Mouse (Mus musculus) lung, postnatal 36 days (tissue): ENCODE data around the gene U2surp.

Experiments
- DNase-seq: peaks from one replicate; pipeline ENCODE4 v3.0.0; 2022; ENCODE audit warnings: mixed read lengths

Gene U2surp

GRCm38 (mm10) chr9:95511472-95512330 lies at the start of gene U2surp:
Gene U2surp, minus strand, starts transcription at chr9:95511996.
- peak; percentile 98 for DNase-seq

DNA sequence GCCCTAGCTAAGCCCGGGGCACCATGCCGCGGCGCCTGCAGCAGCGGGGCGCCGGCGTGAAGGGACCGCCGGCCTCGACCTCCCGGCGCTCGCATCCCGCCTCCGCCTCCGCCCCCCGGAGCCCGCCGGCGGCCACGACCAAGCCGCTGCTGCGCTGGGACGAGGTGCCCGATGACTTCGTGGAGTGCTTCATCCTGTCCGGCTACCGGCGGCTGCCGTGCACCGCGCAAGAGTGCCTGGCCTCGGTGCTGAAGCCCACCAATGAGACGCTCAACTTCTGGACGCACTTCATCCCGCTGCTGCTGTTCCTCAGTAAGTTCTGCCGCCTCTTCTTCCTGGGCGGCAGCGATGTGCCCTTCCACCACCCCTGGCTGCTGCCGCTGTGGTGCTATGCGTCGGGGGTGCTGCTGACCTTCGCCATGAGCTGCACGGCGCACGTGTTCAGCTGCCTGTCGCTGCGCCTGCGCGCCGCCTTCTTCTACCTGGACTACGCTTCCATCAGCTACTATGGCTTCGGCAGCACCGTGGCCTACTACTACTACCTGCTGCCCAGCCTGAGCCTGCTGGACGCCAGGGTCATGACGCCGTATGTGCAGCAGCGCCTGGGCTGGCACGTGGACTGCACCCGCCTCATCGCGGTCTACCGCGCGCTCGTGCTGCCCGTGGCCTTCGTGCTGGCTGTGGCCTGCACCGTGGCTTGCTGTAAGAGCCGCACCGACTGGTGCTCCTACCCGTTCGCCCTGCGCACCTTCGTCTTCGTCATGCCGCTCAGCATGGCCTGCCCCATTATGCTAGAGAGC lies 48.3 kb upstream of the U2surp start:
- no peak for DNase-seq

GRCm38 (mm10) chr9:95559059-95559935 lies 47.5 kb upstream of the U2surp start, which contains the start of gene Paqr9:
Gene Paqr9, plus strand, starts transcription at chr9:95559657.
- DNase-seq, result no peak

DNA sequence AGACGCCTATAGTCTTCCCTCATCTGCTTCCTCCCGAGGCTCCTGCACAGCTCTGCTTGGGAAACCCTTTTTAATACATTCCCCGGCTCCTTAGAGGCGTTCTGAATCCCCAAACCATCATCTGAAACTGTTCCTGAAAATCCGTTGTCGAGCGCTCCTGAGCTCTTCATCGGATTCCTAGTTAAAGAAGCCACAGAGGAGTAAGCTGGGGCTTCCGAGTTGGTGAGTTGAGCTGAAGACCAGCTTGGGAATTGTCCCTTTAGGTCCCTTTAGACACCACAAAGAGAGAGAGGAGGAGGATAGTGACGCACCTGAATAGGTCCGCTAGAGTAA lies 46.9 kb upstream of the U2surp start:
- no peak for DNase-seq

GRCm38 (mm10) chr9:95557722-95558121 lies 45.9 kb upstream of the U2surp start:
- no peak for DNase-seq

DNA sequence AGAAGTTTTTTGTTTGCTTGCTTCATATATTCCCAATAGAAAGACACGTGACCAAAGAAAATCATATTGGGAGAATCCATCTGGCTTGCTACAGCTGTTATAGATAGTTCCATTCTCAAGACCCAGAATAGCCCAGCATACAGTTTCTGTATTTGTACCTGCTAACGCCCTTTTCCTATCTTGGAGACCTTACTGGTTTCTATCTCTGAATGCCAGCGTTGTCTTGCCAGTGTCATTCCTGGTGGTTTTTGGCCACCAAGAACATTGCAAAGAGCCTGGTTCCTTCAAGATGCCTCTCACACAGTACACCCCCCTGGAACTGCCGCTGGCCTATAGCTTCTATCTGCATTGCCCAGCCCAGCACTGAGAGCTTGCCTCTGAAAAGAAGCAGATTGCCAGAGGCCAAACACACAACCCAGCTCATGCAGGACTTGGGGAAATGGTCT lies 44.3 kb upstream of the U2surp start:
- no peak for DNase-seq

GRCm38 (mm10) chr9:95555233-95555740 lies 43.5 kb upstream of the U2surp start:
- no peak for DNase-seq

GRCm38 (mm10) chr9:95554231-95555221 lies 42.7 kb upstream of the U2surp start:
- DNase-seq, result no peak

GRCm38 (mm10) chr9:95552175-95552705 lies 40.4 kb upstream of the U2surp start:
- no peak for DNase-seq

GRCm38 (mm10) chr9:95550856-95551774 lies 39.3 kb upstream of the U2surp start:
- DNase-seq, result no peak

DNA sequence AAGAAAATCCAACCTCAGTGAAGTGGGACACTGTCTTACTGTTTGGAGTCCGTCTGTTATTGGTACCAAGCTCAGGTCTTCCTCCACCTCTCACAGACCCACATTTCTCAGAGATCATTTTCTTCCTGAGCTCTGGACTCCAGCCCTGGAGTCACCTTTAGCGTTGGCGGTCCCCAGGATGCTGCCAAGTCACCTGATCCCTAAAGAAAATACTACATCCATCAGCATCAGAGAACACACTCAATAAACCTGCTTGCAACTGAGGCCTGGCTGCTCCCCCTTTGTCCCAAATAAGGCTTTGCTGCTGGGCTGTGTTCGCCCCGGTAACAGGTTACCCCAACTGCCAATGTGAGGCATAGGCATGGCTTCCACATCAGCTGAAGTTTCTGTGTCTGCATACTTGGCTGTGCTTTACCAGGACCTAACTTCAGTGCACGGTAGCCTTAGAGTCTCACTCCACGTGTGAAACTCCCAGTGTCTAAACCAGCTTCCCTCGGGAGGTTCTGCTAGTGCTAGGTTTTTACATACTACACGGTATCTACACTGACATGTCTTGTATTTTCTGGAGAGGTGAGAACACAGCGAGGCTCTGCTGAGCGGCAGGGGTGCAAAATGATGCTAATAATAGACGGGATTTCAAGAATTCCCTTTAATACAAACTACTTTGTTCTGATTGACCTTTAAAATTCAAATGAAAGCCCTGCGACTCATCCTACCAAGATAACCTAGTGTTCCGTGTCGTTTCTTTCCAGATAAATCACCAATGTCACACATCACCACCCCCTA lies 38.0 kb upstream of the U2surp start:
- DNase-seq, result no peak

DNA sequence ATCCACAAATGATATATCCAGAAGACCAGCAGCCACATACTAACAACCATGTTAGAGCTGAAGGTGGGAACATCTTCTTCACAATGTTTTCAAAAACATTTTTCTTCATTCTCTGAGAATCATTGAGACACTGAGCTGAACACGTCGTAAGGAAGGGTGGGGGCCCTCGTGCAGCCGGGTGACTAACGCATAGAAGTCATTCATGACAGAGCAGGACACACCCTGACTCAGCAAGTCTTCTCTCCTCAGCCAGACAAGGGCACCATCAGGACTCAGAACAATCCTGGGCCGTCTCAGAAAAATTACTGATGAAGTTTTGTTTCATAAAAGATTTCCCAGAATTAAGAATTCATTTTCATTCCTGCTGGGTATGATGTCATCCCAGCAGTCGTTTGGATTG lies 34.9 kb upstream of the U2surp start:
- DNase-seq, result no peak

DNA sequence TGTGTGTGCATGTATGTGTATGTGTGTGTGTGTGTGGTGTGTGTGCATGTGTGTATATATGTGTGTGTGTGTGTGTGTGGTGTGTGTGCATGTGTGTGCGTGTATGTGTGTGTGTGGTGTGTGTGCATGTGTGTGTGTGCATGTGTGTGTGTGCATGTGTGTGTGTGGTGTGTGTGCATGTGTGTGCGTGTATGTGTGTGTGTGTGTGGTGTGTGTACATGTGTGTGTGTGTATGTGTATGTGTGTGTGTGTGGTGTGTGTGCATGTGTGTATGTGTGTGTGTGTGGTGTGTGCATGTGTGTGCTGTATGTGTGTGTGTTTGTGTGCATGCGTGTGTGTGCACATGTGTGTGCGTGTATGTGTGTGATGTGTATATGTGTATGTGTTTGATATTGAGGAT lies 32.8 kb upstream of the U2surp start:
- DNase-seq, result no peak

- no peak for DNase-seq
Measured at GRCm38 (mm10) chr9:95542475-95542874, 30.7 kb upstream of the U2surp start.

- no peak for DNase-seq
Measured at GRCm38 (mm10) chr9:95541650-95542432, 30.0 kb upstream of the U2surp start.

GRCm38 (mm10) chr9:95541208-95541607 lies 29.4 kb upstream of the U2surp start:
- no peak for DNase-seq

- DNase-seq, result peak; percentile 41
Measured at GRCm38 (mm10) chr9:95540487-95540886, 28.7 kb upstream of the U2surp start.

DNA sequence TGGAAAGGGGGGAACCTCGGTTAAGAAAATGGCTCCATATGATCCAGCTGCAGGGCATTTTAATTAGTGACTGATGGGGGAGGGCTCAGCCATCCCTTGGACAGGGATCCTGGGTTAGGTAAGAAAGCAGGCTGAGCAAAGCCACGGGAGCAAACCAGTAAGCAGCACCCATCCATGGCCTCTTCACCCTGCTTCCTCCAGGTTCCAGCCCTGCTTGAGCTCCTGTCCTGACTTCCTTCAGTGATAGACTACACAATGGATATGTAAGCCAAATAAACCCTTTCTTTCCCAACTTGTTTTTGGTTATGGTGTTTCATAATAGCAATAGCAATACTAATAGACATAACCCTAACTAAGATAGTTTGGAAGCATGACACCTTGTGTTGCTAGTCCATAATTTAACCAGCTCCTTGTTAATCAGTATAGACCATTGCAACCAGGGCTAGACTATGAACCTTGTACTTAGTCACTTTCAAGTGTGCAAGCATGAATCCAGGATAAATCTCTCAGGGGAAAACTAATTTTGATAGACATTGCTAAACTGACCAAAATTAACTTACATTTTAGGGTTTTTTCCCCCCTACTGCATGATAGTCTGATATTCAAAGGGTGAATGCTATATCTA lies 27.5 kb upstream of the U2surp start:
- no peak for DNase-seq
